Mouse (Mus musculus) kidney, adult 2 months (tissue): ENCODE measurements at regions not wholly inside any gene's neighbourhood (a gene's known extent, or its start where the extent isn't known, plus 50 kb on each side); places are given as distances from the start of the nearest gene placed in this dataset.

Experiments used
- DNase-seq: peaks from one replicate; pipeline ENCODE4 v3.0.0; 2021
- H3K27ac ChIP-seq: fragments of 200-500 bp; 2 replicates; pipeline ENCODE4 v1.5.1; 2012; ENCODE audit warnings: low read depth, low read length, control low read depth, inconsistent platforms; ENCODE audit not compliant: insufficient read depth
- H3K27me3 ChIP-seq: fragments of 200-500 bp; replicated peaks from 2 replicates; pipeline ENCODE4 v1.6.1; 2012; ENCODE audit warnings: mild to moderate bottlenecking, moderate library complexity, low read length, inconsistent platforms; ENCODE audit not compliant: control insufficient read depth, insufficient read depth
- H3K36me3 ChIP-seq: fragments of 200-500 bp; 2 replicates; pipeline ENCODE4 v1.6.1; 2012; ENCODE audit warnings: mild to moderate bottlenecking, moderate library complexity, low read length, inconsistent platforms; ENCODE audit not compliant: control insufficient read depth, insufficient read depth
- H3K4me1 ChIP-seq: fragments of 200-500 bp; 2 replicates; pipeline ENCODE4 v1.6.1; 2011; ENCODE audit warnings: low read length; ENCODE audit not compliant: control insufficient read depth, insufficient read depth
- H3K4me3 ChIP-seq: fragments of 200-500 bp; 2 replicates; pipeline ENCODE4 v1.5.1; 2011; ENCODE audit warnings: mild to moderate bottlenecking, low read depth, low read length, control low read depth; ENCODE audit not compliant: insufficient read depth
- CTCF ChIP-seq: fragments of 200-500 bp; conservative IDR thresholded peaks from 2 replicates; pipeline ENCODE4 v1.5.1; 2011; ENCODE audit warnings: low read depth, mild to moderate bottlenecking, control low read depth, low read length, moderate library complexity, mixed read lengths; ENCODE audit not compliant: insufficient read depth, insufficient read length
- POLR2A ChIP-seq: fragments of 200-500 bp; IDR thresholded peaks from one replicate; pipeline ENCODE4 v1.6.1; 2011; ENCODE audit warnings: low read depth, low read length, control low read depth
- WGBS: fragments of 180-500 bp; shearing (Covaris S2); methylation state at CpG from one replicate; pipeline ENCODE4 v1.1.7; 2018; 5-methylcytosine and 5-hydroxymethylcytosine counted together

DNA sequence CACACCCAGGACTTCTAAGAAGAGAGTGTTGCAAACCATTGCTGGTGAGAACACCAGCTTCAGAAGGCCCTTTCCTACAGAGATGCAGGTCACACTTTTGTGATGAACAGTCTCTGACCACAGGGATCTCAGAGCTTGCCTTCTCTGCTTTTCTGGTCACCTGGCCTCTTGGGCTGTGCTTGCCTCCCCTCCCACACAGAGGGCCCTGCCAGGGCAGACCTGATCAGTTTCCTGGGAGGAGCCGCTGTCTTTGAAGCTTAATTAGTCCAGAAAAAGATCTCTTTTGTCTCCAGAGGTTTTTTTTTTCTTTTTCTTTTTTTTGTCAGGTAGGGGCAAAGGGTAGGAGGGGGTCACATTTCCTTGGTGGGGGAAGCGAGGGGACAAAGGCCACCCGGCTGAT lies 81.7 kb downstream of the Hif1an start:
- no peak for DNase-seq
- WGBS, result 35% methylated on average over 3 of the region's 3 CpGs
- H3K27ac ChIP-seq, result no peak overlapping the region

DNA sequence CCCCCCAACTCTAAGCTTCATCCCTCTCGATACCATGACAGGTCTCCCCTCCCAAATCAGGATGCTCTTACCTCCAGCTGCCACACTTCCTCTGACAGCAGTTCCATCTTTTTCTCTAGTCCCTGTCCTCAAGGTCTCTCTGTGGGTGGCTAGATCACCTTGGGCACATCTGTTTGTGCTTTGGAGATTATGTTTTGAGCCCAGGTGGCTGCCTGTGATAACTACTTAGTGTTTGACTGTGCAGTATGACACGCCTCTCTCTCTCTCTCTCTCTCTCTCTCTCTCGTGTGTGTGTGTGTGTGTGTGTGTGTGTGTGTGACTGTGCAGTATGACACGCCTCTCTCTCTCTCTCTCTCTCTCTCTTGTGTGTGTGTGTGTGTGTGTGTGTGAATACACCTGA lies 82.3 kb downstream of the Hif1an start:
- 66% methylated on average over 4 of the region's 4 CpGs for WGBS
- no peaks in the 10 kb centered on the region for H3K4me1 ChIP-seq
- H3K36me3 ChIP-seq, result no peaks in the 10 kb centered on the region
- no peak overlapping the region for H3K4me3 ChIP-seq
- H3K27ac ChIP-seq, result no peak overlapping the region
- peaks cover 2% of the 10 kb centered on the region for H3K27me3 ChIP-seq
- DNase-seq, result no peak
- TF ChIP-seq POLR2A (no peak), CTCF (no peak)

More for the DNA sequence above, 81.7 kb downstream of the Hif1an start:
- Histone ChIP-seq H3K4me1 (no peaks in the 10 kb centered on the region), H3K4me3 (no peak overlapping the region), H3K36me3 (no peaks in the 10 kb centered on the region), H3K27me3 (peaks cover 2% of the 10 kb centered on the region)
- TF ChIP-seq POLR2A (no peak), CTCF (no peak)

DNA sequence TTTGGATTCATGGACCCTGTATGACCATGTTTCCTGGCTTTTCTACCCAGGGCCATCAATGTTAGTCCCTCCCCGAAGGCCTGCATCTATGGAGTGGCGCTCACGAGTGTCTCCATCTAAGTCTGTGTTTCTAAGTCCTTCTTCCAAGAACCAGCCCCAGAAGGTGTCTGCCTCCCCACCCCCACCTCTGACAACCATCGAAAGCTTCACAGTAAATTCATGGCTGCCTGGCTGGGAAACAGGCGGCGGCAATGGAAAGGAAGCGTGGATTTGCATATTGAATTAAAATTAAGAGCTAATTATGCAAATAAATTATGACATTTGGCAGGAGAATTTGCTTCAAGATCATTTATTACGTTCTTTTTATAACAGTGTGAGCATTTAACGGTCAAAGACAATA lies 83.9 kb downstream of the Hif1an start:
- Histone ChIP-seq H3K4me3 (no peak overlapping the region), H3K36me3 (no peaks in the 10 kb centered on the region), H3K27me3 (no peaks in the 10 kb centered on the region), H3K4me1 (no peaks in the 10 kb centered on the region), H3K27ac (no peak overlapping the region)
- no peak for DNase-seq
- no peak for TF ChIP-seq CTCF
- no peak for TF ChIP-seq POLR2A
- 84% methylated on average over 9 of the region's 9 CpGs for WGBS

DNA sequence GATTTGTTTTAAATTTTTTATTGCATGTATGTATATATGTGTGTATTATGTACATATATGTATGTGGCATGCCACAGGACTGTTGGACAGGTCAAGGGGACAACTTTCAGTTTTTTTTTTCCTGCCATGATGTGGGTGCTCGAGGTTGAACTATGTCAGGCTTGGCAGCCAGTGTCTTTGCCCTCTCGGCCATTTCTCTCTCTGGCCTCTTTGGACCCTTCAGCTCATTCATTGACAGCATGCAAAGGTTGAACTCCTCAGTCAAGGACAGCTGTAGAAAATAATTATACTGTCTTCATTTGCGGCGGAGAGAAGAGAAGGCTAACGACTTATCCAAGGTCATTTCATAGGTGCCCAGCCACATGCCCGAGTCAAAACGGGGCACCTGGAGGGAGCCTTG lies 86.6 kb downstream of the Hif1an start:
- TF ChIP-seq POLR2A (no peak), CTCF (no peak)
- peak; percentile 77 for DNase-seq
- no peak overlapping the region for H3K27ac ChIP-seq
- H3K27me3 ChIP-seq, result no peaks in the 10 kb centered on the region
- H3K36me3 ChIP-seq, result no peaks in the 10 kb centered on the region
- no peaks in the 10 kb centered on the region for H3K4me1 ChIP-seq
- WGBS, result 53% methylated on average over 7 of the region's 7 CpGs
- no peak overlapping the region for H3K4me3 ChIP-seq

DNA sequence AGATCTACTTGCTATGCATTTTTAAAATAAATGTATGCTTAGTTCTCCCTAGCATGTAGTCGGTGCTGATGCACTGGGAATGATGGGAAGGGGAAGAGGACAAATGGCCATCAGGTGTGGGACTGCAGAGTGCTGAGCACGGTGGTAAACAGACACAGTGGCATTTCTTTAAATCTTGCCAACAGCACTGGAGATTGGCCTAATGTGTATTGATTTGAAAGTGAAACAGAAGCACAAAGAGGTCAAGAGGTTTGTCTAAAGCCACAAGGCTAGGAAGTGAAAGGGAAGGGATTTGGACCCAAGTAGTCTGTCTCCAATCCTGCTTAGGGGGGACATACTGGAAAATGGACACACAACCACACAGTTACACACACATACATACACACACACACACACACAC lies 88.2 kb downstream of the Hif1an start:
- H3K4me3 ChIP-seq, result no peak overlapping the region
- H3K27me3 ChIP-seq, result no peaks in the 10 kb centered on the region
- TF ChIP-seq POLR2A, result no peak
- no peak for TF ChIP-seq CTCF
- no peak overlapping the region for H3K27ac ChIP-seq
- WGBS, result 48% methylated on average over 2 of the region's 2 CpGs
- DNase-seq, result no peak
- H3K36me3 ChIP-seq, result no peaks in the 10 kb centered on the region
- H3K4me1 ChIP-seq, result no peaks in the 10 kb centered on the region

DNA sequence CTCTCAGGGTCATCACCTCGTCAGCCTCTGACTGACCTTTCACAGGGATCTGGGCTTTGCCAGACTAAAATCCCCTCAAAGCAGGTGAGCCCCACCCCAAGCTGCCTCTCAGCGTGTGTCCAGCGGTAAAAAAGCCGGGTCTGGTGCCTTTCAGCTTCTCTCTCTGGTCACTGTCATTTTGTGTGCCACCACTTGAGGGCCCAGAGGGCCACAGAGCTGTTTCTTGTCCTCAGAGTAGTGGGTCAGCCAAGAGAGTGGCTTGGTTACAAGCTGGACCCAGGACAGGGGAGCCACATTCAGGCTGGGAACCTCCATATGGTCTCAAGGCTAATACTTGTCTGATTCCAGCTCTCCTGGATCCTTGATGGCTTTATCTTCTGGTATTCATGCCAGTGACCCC lies 89.0 kb downstream of the Hif1an start:
- TF ChIP-seq POLR2A (no peak), CTCF (peak; percentile 43)
- no peaks in the 10 kb centered on the region for H3K27me3 ChIP-seq
- WGBS, result 32% methylated on average over 4 of the region's 4 CpGs
- no peaks in the 10 kb centered on the region for H3K36me3 ChIP-seq
- H3K27ac ChIP-seq, result no peak overlapping the region
- H3K4me3 ChIP-seq, result no peak overlapping the region
- peak; percentile 38 for DNase-seq
- H3K4me1 ChIP-seq, result no peaks in the 10 kb centered on the region

DNA sequence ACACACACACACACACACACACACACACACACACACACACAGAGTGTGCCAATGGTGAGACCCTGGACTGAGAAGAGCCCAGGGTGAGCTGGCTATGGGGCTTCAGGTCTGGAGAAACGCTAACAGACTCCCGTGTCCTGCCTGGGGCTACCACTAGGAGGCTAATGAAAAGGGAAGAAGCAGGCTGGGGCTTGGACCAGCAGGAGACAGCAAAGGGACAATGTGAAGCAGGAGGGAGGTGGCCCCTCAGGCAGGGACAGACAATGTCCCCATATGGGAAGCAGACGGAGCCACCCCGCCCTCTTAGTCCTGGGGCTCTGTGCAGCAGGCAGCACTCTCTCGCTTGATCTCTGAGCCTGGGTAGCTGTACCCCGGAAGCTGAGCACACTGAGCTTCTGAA lies 93.1 kb downstream of the Hif1an start:
- Histone ChIP-seq H3K4me1 (no peaks in the 10 kb centered on the region), H3K27me3 (no peaks in the 10 kb centered on the region; the same call in 1 of the 2 replicates), H3K4me3 (no peak overlapping the region), H3K27ac (no peak overlapping the region), H3K36me3 (no peaks in the 10 kb centered on the region)
- DNase-seq, result peak; percentile 56
- 21% methylated on average over 6 of the region's 6 CpGs for WGBS
- no peak for TF ChIP-seq POLR2A
- peak; percentile 62 for TF ChIP-seq CTCF

DNA sequence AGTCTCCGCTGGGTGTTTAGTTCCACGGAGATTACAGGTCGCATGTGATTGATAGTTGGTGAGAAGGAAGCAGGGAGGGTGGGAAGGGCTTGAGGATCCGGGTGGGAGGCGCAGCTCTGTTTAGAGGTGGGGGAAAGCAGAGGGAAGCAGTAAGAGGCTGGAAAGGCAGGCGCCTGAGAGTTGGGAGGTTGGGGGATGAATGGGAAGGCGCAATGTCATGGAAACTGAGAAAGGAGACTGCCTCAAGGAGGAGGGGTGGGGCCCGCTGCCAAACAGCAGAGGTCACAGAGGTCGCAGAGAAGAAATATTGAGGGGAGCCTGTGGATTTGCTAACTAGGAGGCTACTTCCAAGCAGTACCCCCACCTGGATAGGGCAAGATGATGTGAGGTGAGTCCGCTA lies 96.5 kb upstream of the Pax2 start:
- Histone ChIP-seq H3K36me3 (no peaks in the 10 kb centered on the region), H3K27ac (no peak overlapping the region), H3K27me3 (no peaks in the 10 kb centered on the region; the same call in 1 of the 2 replicates), H3K4me1 (no peaks in the 10 kb centered on the region), H3K4me3 (no peak overlapping the region)
- TF ChIP-seq CTCF, result no peak
- no peak for TF ChIP-seq POLR2A
- no peak for DNase-seq
- 38% methylated on average over 10 of the region's 10 CpGs for WGBS
